Mouse (Mus musculus) neural tube, embryonic 13.5 days (tissue): ENCODE measurements around the gene Rufy3. TPM values are rescaled to one million over a fixed set of nuclear protein-coding genes. Genes with fewer than 3 reads are reported as not detected.

Experiments used
- ATAC-seq: fragments of 200-750 bp; cut with Nextera tagmentation; 2 replicates; pipeline ENCODE4 v1.8.0; 2017; ENCODE audit warnings: low read depth, mild to moderate bottlenecking, moderate TSS enrichment, moderate library complexity
- H3K27ac ChIP-seq: fragments of 300-500 bp; sonication (generic); replicated peaks from 2 replicates; pipeline ENCODE4 v1.5.1; 2015; ENCODE audit warnings: moderate library complexity, mild to moderate bottlenecking, inconsistent platforms
- H3K27me3 ChIP-seq: fragments of 300-500 bp; sonication (generic); 2 replicates; pipeline ENCODE4 v1.6.1; 2015; ENCODE audit warnings: mild to moderate bottlenecking, inconsistent platforms
- H3K36me3 ChIP-seq: fragments of 300-500 bp; sonication (generic); 2 replicates; pipeline ENCODE4 v1.6.1; 2015; ENCODE audit warnings: mild to moderate bottlenecking, inconsistent platforms
- H3K4me1 ChIP-seq: fragments of 300-500 bp; sonication (generic); replicated peaks from 2 replicates; pipeline ENCODE4 v1.6.1; 2015; ENCODE audit warnings: inconsistent platforms
- H3K4me2 ChIP-seq: fragments of 300-500 bp; sonication (generic); 2 replicates; pipeline ENCODE4 v1.6.1; 2015; ENCODE audit warnings: inconsistent platforms, mild to moderate bottlenecking, moderate library complexity
- H3K4me3 ChIP-seq: fragments of 300-500 bp; sonication (generic); 2 replicates; pipeline ENCODE4 v1.5.1; 2015; ENCODE audit warnings: mild to moderate bottlenecking, inconsistent platforms
- H3K9ac ChIP-seq: fragments of 300-500 bp; sonication (generic); 2 replicates; pipeline ENCODE4 v1.6.1; 2015; ENCODE audit warnings: moderate library complexity, mild to moderate bottlenecking, inconsistent platforms
- H3K9me3 ChIP-seq: fragments of 300-500 bp; sonication (generic); 2 replicates; pipeline ENCODE4 v1.6.1; 2016; ENCODE audit warnings: inconsistent platforms
- WGBS: fragments of 180-500 bp; shearing (Covaris S2); methylation state at CpG from one replicate; pipeline ENCODE4 v1.1.7; 2015; 5-methylcytosine and 5-hydroxymethylcytosine counted together
- polyA plus RNA-seq: library from polyadenylated mRNA; unstranded; fragments of >200 nt; fragmentation: Nextera tagmentation; extraction: Ambion mirVana; gene quantifications from 2 replicates; pipeline ENCODE4 v1.2.1, GENCODE M21; 2015

Rufy3 gene
- polyA plus RNA-seq, 1 experiment from 2014 or later = 291 TPM

- H3K9me3 ChIP-seq = no peaks in the 10 kb centered on the region
- H3K27me3 ChIP-seq = no peaks in the 10 kb centered on the region
- peaks cover 14% of the 10 kb centered on the region for H3K36me3 ChIP-seq
- H3K4me2 ChIP-seq = no peak overlapping the region
- 76% methylated on average over 3 of the region's 3 CpGs for WGBS
- H3K27ac ChIP-seq = no peak overlapping the region
- H3K4me1 ChIP-seq = no peaks in the 10 kb centered on the region
- no peak overlapping the region for H3K4me3 ChIP-seq
- no peak overlapping the region for H3K9ac ChIP-seq
- no peak for ATAC-seq
Measured at GRCm38 (mm10) chr5:88602713-88603112, 37.9 kb downstream of the Rufy3 start.

DNA sequence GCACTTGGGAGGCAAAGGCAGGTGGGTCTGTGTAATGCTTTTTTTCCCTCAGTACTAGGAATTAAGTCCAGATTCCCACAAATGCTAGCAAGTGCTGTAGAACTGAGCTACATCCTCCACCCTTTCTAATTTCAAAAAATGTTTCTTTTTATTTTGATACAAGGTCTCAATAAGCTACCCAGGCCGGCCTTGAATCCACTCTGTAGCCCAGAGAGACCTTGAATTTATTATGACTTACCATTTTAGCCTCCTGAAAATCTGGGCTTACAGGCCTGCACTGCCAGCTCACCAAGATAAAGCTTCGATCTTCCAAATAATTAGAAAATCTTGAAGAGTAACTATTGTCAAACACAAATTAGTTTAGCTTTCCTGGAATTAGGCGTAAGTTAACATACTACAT lies 39.2 kb downstream of the Rufy3 start:
- no peaks in the 10 kb centered on the region for H3K9me3 ChIP-seq
- H3K27ac ChIP-seq = no peak overlapping the region
- ATAC-seq = no peak
- no peak overlapping the region for H3K9ac ChIP-seq
- 95% methylated on average over 3 of the region's 3 CpGs for WGBS
- no peaks in the 10 kb centered on the region for H3K4me1 ChIP-seq
- peaks cover 14% of the 10 kb centered on the region for H3K36me3 ChIP-seq
- H3K4me2 ChIP-seq = no peak overlapping the region
- no peaks in the 10 kb centered on the region for H3K27me3 ChIP-seq
- H3K4me3 ChIP-seq = no peak overlapping the region

- no peak overlapping the region for H3K4me2 ChIP-seq
- H3K9me3 ChIP-seq = no peaks in the 10 kb centered on the region
- H3K27ac ChIP-seq = no peak overlapping the region
- H3K36me3 ChIP-seq = peaks cover 14% of the 10 kb centered on the region
- H3K27me3 ChIP-seq = no peaks in the 10 kb centered on the region
- no peak overlapping the region for H3K9ac ChIP-seq
- no peaks in the 10 kb centered on the region for H3K4me1 ChIP-seq
- no peak for ATAC-seq
- WGBS = 94% methylated on average over 7 of the region's 7 CpGs
- no peak overlapping the region for H3K4me3 ChIP-seq
Measured at GRCm38 (mm10) chr5:88604641-88605358, 40.0 kb downstream of the Rufy3 start.

DNA sequence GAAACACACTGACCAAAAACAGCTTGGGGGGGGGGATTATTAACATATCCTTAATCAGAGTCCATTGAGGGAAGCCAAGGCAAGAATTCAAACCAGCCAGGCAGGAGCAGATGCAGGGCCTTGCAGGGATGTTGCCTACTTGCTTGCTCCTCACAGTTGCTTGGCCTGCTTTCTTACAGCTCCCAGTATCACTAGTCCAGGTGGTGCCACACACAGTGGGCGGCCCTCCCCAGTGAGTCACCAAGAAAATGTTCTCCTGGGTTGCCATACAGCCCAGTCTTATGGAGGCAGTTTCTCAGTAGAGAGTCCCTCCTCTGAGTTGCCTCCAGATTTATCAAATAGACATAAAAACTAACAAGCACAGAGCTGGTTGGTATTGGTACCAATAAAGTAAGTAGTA lies 49.3 kb downstream of the Rufy3 start:
- ATAC-seq = no peak
- no peak overlapping the region for H3K4me3 ChIP-seq
- H3K36me3 ChIP-seq = peaks cover 67% of the 10 kb centered on the region
- H3K4me2 ChIP-seq = no peak overlapping the region
- H3K27me3 ChIP-seq = no peaks in the 10 kb centered on the region
- H3K27ac ChIP-seq = no peak overlapping the region
- 95% methylated on average over 1 of the region's 1 CpGs for WGBS
- no peaks in the 10 kb centered on the region for H3K4me1 ChIP-seq
- H3K9ac ChIP-seq = no peak overlapping the region
- no peaks in the 10 kb centered on the region for H3K9me3 ChIP-seq

DNA sequence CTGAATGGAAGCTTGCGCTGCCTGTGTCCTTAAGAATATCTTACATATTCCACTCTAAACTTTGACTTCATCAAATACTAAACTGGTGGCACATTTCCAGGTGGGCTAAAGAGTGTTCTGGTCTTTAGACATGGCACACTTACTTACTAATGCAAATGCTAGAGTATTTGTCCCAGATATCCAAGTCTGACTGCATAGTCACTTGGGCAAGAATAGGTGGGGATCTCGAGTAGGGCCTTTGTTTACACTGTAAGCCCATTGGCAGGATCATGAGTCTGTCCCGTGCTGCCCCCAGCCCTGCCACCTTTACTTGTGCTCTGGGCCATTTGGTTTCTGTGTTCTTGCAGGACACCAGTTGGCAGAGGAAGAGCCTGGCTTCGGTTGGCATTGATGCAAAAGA lies 52.1 kb downstream of the Rufy3 start:
- no peak overlapping the region for H3K9ac ChIP-seq
- H3K4me3 ChIP-seq = no peak overlapping the region
- H3K4me1 ChIP-seq = no peaks in the 10 kb centered on the region
- H3K4me2 ChIP-seq = no peak overlapping the region
- H3K9me3 ChIP-seq = no peaks in the 10 kb centered on the region
- H3K36me3 ChIP-seq = peaks cover 87% of the 10 kb centered on the region
- H3K27me3 ChIP-seq = no peaks in the 10 kb centered on the region
- H3K27ac ChIP-seq = no peak overlapping the region
- no peak for ATAC-seq
- WGBS = 88% methylated on average over 4 of the region's 4 CpGs

DNA sequence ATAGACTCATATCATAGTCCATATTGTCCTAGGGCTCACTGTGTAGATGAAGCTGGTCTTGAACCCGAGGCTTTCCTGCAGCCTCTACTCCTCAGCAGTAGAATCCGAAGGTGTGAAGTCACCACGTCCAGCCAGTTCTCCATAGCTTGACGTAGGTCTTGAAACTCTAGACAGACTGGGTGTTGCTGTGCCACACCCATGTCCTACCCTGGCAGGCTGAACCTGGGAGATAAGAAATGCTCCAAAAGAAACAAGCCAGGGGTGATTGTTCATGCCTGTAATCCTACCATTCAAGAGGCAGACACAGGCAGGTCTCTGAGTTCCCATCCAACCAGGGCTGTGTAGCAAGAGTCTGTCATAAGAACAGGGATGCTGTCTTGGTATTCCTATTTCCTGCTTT lies 62.7 kb downstream of the Rufy3 start:
- no peak for ATAC-seq
- no peak overlapping the region for H3K4me3 ChIP-seq
- 92% methylated on average over 4 of the region's 4 CpGs for WGBS
- no peaks in the 10 kb centered on the region for H3K4me1 ChIP-seq
- no peak overlapping the region for H3K4me2 ChIP-seq
- H3K9me3 ChIP-seq = no peaks in the 10 kb centered on the region
- no peak overlapping the region for H3K9ac ChIP-seq
- no peaks in the 10 kb centered on the region for H3K27me3 ChIP-seq
- H3K27ac ChIP-seq = no peak overlapping the region
- H3K36me3 ChIP-seq = peaks cover 64% of the 10 kb centered on the region

DNA sequence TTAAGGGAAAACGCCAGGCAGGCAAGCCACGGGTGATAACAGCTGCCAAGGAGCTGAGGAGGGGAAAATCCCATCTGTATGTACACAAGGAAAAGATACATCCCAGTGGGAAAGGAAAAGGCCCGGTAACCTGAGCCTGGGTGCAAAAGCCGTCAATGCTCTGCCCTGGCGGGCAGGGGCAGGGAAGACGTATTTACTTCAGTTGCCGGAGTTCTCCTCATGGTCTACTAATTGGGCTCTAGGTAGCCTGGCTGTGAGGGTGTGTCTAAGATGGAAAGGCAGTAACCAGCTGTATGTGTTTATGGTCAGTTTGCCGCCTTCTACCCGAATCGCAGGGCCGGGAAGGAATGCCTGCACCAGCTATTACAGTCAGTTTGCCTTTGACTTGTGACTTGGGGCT lies 64.3 kb downstream of the Rufy3 start:
- WGBS = 76% methylated on average over 11 of the region's 11 CpGs
- Histone ChIP-seq H3K4me3 (no peak overlapping the region), H3K9ac (no peak overlapping the region), H3K27me3 (no peaks in the 10 kb centered on the region), H3K4me2 (no peak overlapping the region), H3K27ac (no peak overlapping the region), H3K4me1 (no peaks in the 10 kb centered on the region), H3K36me3 (peaks cover 78% of the 10 kb centered on the region), H3K9me3 (no peaks in the 10 kb centered on the region)
- no peak for ATAC-seq

DNA sequence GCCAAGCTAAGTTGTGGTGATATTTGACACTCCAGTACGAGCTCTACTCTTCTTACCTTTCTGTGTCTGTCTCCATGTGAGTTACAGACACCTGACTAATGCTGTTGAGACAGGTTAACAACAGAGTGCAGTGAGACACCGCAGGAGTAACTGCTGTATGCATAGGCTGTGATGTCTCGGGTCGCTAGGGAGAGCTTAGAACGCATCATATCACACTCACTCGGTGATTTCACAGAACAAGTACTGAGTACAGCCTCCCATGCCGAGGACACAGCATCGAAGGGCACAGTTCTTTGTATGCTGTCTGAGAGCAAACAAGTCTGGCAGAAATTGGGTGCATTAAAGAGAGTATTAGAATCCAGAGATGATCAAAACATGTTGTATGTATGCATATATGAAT lies 65.1 kb downstream of the Rufy3 start:
- WGBS = 90% methylated on average over 8 of the region's 8 CpGs
- Histone ChIP-seq H3K9ac (no peak overlapping the region), H3K27ac (no peak overlapping the region), H3K36me3 (peaks cover 81% of the 10 kb centered on the region), H3K4me2 (no peak overlapping the region), H3K9me3 (no peaks in the 10 kb centered on the region), H3K4me3 (no peak overlapping the region), H3K4me1 (no peaks in the 10 kb centered on the region), H3K27me3 (no peaks in the 10 kb centered on the region)
- no peak for ATAC-seq

GRCm38 (mm10) chr5:88630883-88631282 lies 66.0 kb downstream of the Rufy3 start:
- WGBS = 78% methylated on average over 3 of the region's 3 CpGs
- Histone ChIP-seq H3K4me2 (no peak overlapping the region), H3K27me3 (no peaks in the 10 kb centered on the region), H3K4me3 (no peak overlapping the region), H3K9me3 (no peaks in the 10 kb centered on the region), H3K27ac (no peak overlapping the region), H3K4me1 (no peaks in the 10 kb centered on the region), H3K9ac (no peak overlapping the region), H3K36me3 (peaks cover 86% of the 10 kb centered on the region)
- ATAC-seq = no peak

GRCm38 (mm10) chr5:88631545-88631944 lies 66.7 kb downstream of the Rufy3 start:
- WGBS = 89% methylated on average over 5 of the region's 5 CpGs
- Histone ChIP-seq H3K27me3 (no peaks in the 10 kb centered on the region), H3K4me1 (no peaks in the 10 kb centered on the region), H3K9me3 (no peaks in the 10 kb centered on the region), H3K4me3 (no peak overlapping the region), H3K4me2 (no peak overlapping the region), H3K36me3 (peaks cover 84% of the 10 kb centered on the region), H3K9ac (no peak overlapping the region), H3K27ac (no peak overlapping the region)
- no peak for ATAC-seq

DNA sequence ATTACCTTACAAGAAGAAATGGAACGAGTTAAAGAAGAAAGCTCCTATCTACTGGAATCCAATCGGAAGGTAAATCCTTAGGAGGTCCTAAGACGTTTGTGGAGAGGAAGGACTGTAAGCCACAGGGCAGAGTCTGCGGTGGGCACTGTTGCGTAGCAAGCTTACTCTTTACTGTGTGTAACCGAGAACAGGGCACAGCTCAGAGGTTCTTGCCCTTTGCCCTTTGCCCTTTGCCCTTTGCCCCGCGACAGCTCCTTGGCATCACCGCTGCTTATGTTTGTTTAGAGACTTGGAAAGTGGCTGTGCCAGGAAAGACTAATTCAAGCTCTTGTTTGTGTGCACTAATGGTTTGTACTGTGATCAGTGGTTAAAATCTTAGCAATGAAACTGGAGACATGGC lies 67.6 kb downstream of the Rufy3 start:
- Histone ChIP-seq H3K4me2 (no peak overlapping the region), H3K4me3 (no peak overlapping the region), H3K36me3 (peaks cover 89% of the 10 kb centered on the region), H3K9ac (no peak overlapping the region), H3K27me3 (no peaks in the 10 kb centered on the region), H3K4me1 (no peaks in the 10 kb centered on the region), H3K9me3 (no peaks in the 10 kb centered on the region), H3K27ac (no peak overlapping the region)
- WGBS = 87% methylated on average over 9 of the region's 9 CpGs
- no peak for ATAC-seq

DNA sequence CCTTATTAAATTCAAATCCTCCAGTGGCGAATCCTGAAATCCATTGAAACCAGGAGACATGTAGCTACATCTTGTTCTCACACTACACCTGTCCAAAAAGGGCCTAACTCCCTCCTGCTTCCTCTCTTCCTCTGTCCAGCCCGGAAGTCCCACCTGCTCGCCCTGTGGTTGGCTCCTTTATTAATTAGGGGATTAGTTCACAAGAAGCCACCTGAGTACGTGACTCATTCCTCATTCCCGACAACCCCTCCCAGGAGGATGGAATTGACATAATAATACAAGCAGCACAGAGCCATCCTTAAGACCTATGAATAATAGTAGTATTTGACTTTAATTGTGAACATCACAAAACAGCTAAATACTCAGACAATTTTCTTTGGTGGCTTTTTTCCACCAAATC lies 69.2 kb downstream of the Rufy3 start:
- Histone ChIP-seq H3K27ac (no peak overlapping the region), H3K4me2 (no peak overlapping the region), H3K4me3 (no peak overlapping the region), H3K4me1 (no peaks in the 10 kb centered on the region), H3K9me3 (no peaks in the 10 kb centered on the region), H3K27me3 (no peaks in the 10 kb centered on the region), H3K36me3 (peaks cover 88% of the 10 kb centered on the region), H3K9ac (no peak overlapping the region)
- 89% methylated on average over 5 of the region's 5 CpGs for WGBS
- no peak for ATAC-seq

DNA sequence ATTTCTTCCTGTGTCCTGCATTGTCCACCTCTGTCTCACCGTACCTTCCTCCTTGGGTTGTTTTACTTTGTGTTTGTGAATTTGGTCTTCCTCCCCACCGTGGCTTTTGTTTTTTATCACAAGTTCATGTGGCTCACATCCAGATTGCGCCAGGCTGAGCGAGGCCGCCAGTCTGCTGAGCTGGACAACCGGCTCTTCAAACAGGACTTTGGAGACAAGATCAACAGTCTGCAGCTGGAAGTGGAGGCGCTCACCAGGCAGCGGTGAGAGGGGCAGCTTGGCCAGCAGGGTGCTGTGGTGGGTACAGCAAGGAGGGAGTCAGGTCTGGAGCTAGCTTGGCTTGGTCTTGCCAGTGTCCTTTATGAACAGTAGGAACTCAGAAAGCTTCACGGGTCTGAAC lies 77.9 kb downstream of the Rufy3 start:
- Histone ChIP-seq H3K27ac (no peak overlapping the region), H3K4me1 (no peaks in the 10 kb centered on the region), H3K4me2 (no peak overlapping the region), H3K36me3 (peaks cover 94% of the 10 kb centered on the region), H3K27me3 (no peaks in the 10 kb centered on the region), H3K4me3 (no peak overlapping the region), H3K9me3 (no peaks in the 10 kb centered on the region), H3K9ac (no peak overlapping the region)
- ATAC-seq = no peak
- WGBS = 86% methylated on average over 9 of the region's 9 CpGs
